Mouse (Mus musculus) intestine, embryonic 14.5 days (tissue): ENCODE data around the gene Lrrn2. TPM values are rescaled to one million over a fixed set of nuclear protein-coding genes. Genes with fewer than 3 reads are reported as not detected.

Source experiments
- ATAC-seq: fragments of 200-750 bp; cut with Nextera tagmentation; replicated peaks from 2 replicates; pipeline ENCODE4 v1.8.0; 2017; ENCODE audit warnings: low read depth, moderate number of reproducible peaks, moderate TSS enrichment, moderate library complexity; ENCODE audit not compliant: low FRiP score, low TSS enrichment
- DNase-seq: peaks from one replicate; pipeline ENCODE4 v3.0.0-alpha.2; 2018; ENCODE audit warnings: low spot score
- H3K27ac ChIP-seq: fragments of 300-500 bp; sonication (generic); 2 replicates; pipeline ENCODE4 v1.5.1; 2014; ENCODE audit warnings: low read depth, mild to moderate bottlenecking, control low read depth
- H3K27me3 ChIP-seq: fragments of 300-500 bp; sonication (generic); replicated peaks from 2 replicates; pipeline ENCODE4 v1.6.1; 2014; ENCODE audit warnings: low read length, control low read depth; ENCODE audit not compliant: control insufficient read depth, insufficient read depth
- H3K36me3 ChIP-seq: fragments of 300-500 bp; sonication (generic); 2 replicates; pipeline ENCODE4 v1.6.1; 2014; ENCODE audit warnings: low read length, control low read depth; ENCODE audit not compliant: control insufficient read depth, insufficient read depth
- H3K4me1 ChIP-seq: fragments of 300-500 bp; sonication (generic); replicated peaks from 2 replicates; pipeline ENCODE4 v1.6.1; 2014; ENCODE audit warnings: low read length, control low read depth, mixed read lengths; ENCODE audit not compliant: control insufficient read depth, insufficient read depth
- H3K4me2 ChIP-seq: fragments of 300-500 bp; sonication (generic); 2 replicates; pipeline ENCODE4 v1.6.1; 2014; ENCODE audit warnings: low read length
- H3K4me3 ChIP-seq: fragments of 300-500 bp; sonication (generic); 2 replicates; pipeline ENCODE4 v1.5.1; 2014; ENCODE audit warnings: low read depth, low read length, control low read depth, mixed read lengths
- H3K9ac ChIP-seq: fragments of 300-500 bp; sonication (generic); 2 replicates; pipeline ENCODE4 v1.6.1; 2014; ENCODE audit warnings: mild to moderate bottlenecking, low read length
- H3K9me3 ChIP-seq: fragments of 300-500 bp; sonication (generic); 2 replicates; pipeline ENCODE4 v1.6.1; 2016; ENCODE audit warnings: low read length, control low read depth; ENCODE audit not compliant: control insufficient read depth
- WGBS: fragments of 180-500 bp; shearing (Covaris S2); extraction: QIAGEN DNeasy Blood & Tissue Kit; methylation state at CpG from one replicate; pipeline ENCODE4 v1.1.7; 2014; 5-methylcytosine and 5-hydroxymethylcytosine counted together
- polyA plus RNA-seq: library from polyadenylated mRNA; unstranded; fragments of >200 nt; fragmentation: Nextera tagmentation; extraction: Ambion mirVana; gene quantifications from 2 replicates; pipeline ENCODE4 v1.2.1, GENCODE M21; 2014

Gene Lrrn2
- polyA plus RNA-seq, 1 experiment from 2014 or later: 4.4 TPM

DNA sequence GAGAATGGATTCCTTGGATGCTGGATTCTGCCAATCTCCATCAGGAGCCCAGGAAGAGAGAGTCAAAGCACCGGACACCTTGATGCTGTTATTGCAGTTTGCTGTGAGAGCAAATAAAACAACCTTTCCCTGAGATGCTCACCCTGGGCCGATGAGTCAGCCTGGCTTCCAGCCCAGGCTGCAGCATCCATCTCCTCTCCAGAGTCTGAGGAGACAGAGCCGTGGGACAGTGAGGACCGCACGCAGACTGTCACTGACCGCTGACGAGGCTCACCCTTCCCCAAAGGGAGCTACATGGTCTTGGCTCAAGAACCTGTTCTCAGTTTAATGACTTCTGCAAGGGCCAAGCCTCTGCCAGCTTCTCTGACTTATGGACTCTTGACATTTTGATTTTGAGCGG, 34.3 kb upstream of the Lrrn2 start:
- Histone ChIP-seq H3K4me1 (no peaks in the 10 kb centered on the region), H3K27me3 (no peaks in the 10 kb centered on the region), H3K9ac (no peak overlapping the region), H3K36me3 (no peaks in the 10 kb centered on the region), H3K27ac (no peak overlapping the region), H3K9me3 (peaks cover 5% of the 10 kb centered on the region; the same call in 1 of the 2 replicates), H3K4me3 (no peak overlapping the region), H3K4me2 (no peak overlapping the region)
- 85% methylated on average over 8 of the region's 8 CpGs for WGBS
- no peak for ATAC-seq
- no peak for DNase-seq

- ATAC-seq (no peak), DNase-seq (no peak)
- 50% methylated on average over 5 of the region's 5 CpGs for WGBS
- H3K9ac ChIP-seq: no peak overlapping the region
- no peak overlapping the region for H3K4me2 ChIP-seq
- no peaks in the 10 kb centered on the region for H3K4me1 ChIP-seq
- H3K27me3 ChIP-seq: no peaks in the 10 kb centered on the region
- H3K4me3 ChIP-seq: no peak overlapping the region
- no peak overlapping the region for H3K27ac ChIP-seq
- peaks cover 5% of the 10 kb centered on the region; the same call in 1 of the 2 replicates for H3K9me3 ChIP-seq
- H3K36me3 ChIP-seq: no peaks in the 10 kb centered on the region
These were observed 29.3 kb upstream of the Lrrn2 start for GRCm38 (mm10) chr1:132850809-132851208.

GRCm38 (mm10) chr1:132851296-132851695, 28.8 kb upstream of the Lrrn2 start:
- ATAC-seq (no peak), DNase-seq (no peak)
- WGBS: 56% methylated on average over 2 of the region's 2 CpGs
- Histone ChIP-seq H3K4me3 (no peak overlapping the region), H3K27me3 (no peaks in the 10 kb centered on the region), H3K27ac (no peak overlapping the region), H3K4me2 (no peak overlapping the region), H3K9me3 (peaks cover 5% of the 10 kb centered on the region; the same call in 1 of the 2 replicates), H3K4me1 (no peaks in the 10 kb centered on the region), H3K36me3 (no peaks in the 10 kb centered on the region), H3K9ac (no peak overlapping the region)

DNA sequence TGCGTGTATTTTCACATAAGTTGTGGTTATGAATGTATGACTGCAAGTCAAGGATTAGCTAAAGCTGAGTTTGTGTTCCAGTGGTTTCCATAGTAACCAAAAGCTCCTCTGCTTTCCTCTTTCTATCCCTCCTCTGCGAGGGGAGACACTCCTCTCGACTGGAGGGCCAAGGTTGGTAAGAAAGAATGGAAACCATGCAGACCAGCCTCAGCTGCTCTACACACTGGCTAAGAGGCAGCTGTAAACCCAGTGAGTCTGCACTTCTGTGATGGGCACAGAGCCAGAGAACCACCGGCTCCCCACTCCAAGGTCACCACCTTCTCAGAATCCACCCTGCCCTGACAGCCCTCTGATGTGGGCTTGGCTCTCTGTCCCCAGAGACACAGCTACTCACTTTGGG, 28.3 kb upstream of the Lrrn2 start:
- no peak for DNase-seq
- Histone ChIP-seq H3K4me3 (no peak overlapping the region), H3K9ac (no peak overlapping the region), H3K4me1 (no peaks in the 10 kb centered on the region), H3K27ac (no peak overlapping the region), H3K27me3 (no peaks in the 10 kb centered on the region), H3K4me2 (no peak overlapping the region), H3K9me3 (peaks cover 5% of the 10 kb centered on the region; the same call in 1 of the 2 replicates), H3K36me3 (no peaks in the 10 kb centered on the region)
- 49% methylated on average over 4 of the region's 4 CpGs for WGBS
- ATAC-seq: no peak

GRCm38 (mm10) chr1:132853312-132853711, 26.8 kb upstream of the Lrrn2 start:
- WGBS: 34% methylated on average over 8 of the region's 8 CpGs
- no peaks in the 10 kb centered on the region for H3K4me1 ChIP-seq
- ATAC-seq (no peak), DNase-seq (no peak)
- no peaks in the 10 kb centered on the region for H3K36me3 ChIP-seq
- H3K4me2 ChIP-seq: no peak overlapping the region
- peaks cover 5% of the 10 kb centered on the region; the same call in 1 of the 2 replicates for H3K9me3 ChIP-seq
- H3K4me3 ChIP-seq: no peak overlapping the region
- H3K27me3 ChIP-seq: 0 out of 2 replicates have a peak, but pooled peaks cover 4% of the 10 kb centered on the region
- no peak overlapping the region for H3K27ac ChIP-seq
- no peak overlapping the region for H3K9ac ChIP-seq

DNA sequence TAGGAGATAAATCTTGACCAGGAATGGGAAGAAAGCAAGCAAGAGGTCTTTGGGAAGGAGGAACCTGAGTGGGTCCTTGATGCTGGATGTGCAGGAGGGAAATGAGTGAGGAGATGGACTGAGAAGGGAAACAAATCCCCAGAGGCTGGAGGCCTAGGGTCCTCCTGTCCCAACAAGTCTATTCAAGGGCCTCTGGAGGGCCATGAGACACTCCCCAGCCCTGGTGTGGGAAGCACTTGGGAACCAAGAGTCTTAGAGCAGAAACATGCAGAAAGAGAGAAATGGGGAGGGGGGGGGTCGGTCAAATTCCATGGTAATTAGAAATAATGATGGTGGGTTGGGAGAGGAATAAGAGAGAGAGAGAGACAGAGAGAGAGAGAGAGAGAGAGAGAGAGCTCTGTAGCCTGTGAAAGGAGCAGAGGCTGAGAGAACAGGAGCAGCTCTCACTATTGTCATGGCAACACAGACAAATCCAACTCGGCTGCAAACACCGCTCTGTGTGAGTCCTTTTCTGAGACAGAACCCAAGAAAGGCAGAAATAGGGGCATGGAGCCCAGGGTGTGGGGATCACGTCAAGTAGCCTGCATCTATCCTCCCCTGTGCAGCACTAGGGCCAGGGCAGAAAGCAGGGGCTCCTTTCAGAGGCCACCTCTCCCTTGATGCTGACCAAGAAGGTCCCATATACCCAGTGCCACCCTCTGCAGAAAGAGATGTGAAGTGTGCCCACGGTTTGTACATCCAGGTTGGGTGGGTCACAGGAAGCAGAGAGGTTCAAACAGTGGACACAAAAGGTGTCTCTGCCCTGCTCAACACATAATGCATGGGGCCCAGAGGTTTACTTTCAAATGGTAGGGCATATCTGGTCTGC, 21.3 kb upstream of the Lrrn2 start:
- Histone ChIP-seq H3K9ac (no peak overlapping the region), H3K9me3 (no peaks in the 10 kb centered on the region), H3K36me3 (no peaks in the 10 kb centered on the region), H3K27me3 (peaks cover 4% of the 10 kb centered on the region; the same call in 1 of the 2 replicates), H3K4me3 (no peak overlapping the region), H3K4me1 (no peaks in the 10 kb centered on the region), H3K4me2 (no peak overlapping the region), H3K27ac (no peak overlapping the region)
- 60% methylated on average over 5 of the region's 5 CpGs for WGBS
- DNase-seq: no peak
- ATAC-seq: no peak

DNA sequence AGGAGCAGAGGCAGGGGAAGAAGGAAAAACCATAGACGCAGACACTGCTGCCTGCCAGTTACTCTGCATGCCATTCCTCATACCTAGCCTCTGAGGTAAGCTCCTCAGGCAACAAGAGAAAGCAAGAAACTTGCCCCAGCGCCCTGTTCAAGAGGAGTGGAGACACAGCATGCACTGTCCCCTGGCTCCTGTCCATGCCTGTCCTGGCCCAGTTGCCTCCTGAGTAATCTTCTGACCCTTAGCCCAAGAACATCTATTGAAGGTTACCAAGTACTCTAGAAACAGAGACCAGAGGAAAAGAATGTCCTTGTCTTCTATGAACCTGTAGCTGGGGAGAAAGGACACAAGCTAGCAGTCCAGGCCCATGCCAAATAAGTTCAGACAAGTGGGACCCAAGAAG, 15.9 kb upstream of the Lrrn2 start:
- Histone ChIP-seq H3K27me3 (no peaks in the 10 kb centered on the region; the same call in 1 of the 2 replicates), H3K4me1 (no peaks in the 10 kb centered on the region), H3K4me3 (no peak overlapping the region), H3K9me3 (no peaks in the 10 kb centered on the region), H3K27ac (no peak overlapping the region), H3K36me3 (no peaks in the 10 kb centered on the region), H3K9ac (no peak overlapping the region), H3K4me2 (no peak overlapping the region)
- ATAC-seq: no peak
- whole genome bisulfite sequencing: 78% methylated on average over 2 of the region's 2 CpGs
- no peak for DNase-seq

DNA sequence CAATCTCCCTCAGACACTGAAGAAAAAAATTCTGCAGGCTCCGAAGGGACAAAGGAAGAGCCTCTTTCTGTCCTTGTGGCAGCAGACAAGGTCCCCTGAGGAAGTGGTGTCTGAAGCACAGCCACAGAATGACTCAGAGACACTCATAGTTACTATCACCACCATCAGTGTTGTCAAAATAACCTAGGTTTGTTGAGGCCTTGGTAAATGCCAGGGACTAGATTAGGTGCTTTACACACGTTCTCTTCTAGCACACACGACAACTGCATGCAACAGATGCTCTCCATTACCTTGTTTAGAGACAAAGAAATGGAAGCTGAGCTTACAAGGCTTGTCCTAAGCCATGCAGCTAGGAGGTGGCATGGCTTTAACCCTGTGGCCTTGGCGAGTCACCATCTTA, 14.5 kb upstream of the Lrrn2 start:
- no peak overlapping the region for H3K27ac ChIP-seq
- no peak overlapping the region for H3K9ac ChIP-seq
- DNase-seq (no peak), ATAC-seq (no peak)
- H3K9me3 ChIP-seq: no peaks in the 10 kb centered on the region
- no peaks in the 10 kb centered on the region for H3K27me3 ChIP-seq
- H3K4me1 ChIP-seq: no peaks in the 10 kb centered on the region
- WGBS: 79% methylated on average over 4 of the region's 4 CpGs
- no peak overlapping the region for H3K4me2 ChIP-seq
- H3K36me3 ChIP-seq: no peaks in the 10 kb centered on the region
- no peak overlapping the region for H3K4me3 ChIP-seq

GRCm38 (mm10) chr1:132870327-132870726, 9.7 kb upstream of the Lrrn2 start:
- H3K9me3 ChIP-seq: no peaks in the 10 kb centered on the region
- WGBS: 70% methylated on average over 7 of the region's 7 CpGs
- no peak overlapping the region for H3K4me2 ChIP-seq
- H3K4me1 ChIP-seq: no peaks in the 10 kb centered on the region
- no peak overlapping the region for H3K27ac ChIP-seq
- no peak overlapping the region for H3K4me3 ChIP-seq
- H3K36me3 ChIP-seq: no peaks in the 10 kb centered on the region
- ATAC-seq (no peak), DNase-seq (no peak)
- H3K9ac ChIP-seq: no peak overlapping the region
- H3K27me3 ChIP-seq: no peaks in the 10 kb centered on the region
